Mouse (Mus musculus) gastrocnemius, postnatal 14 days (tissue): ENCODE measurements around the gene Sec23a. TPM values are rescaled to one million over a fixed set of nuclear protein-coding genes. Genes with fewer than 3 reads are reported as not detected.

Source experiments
- total RNA-seq, 2 experiments: library from RNA; stranded (reverse); gene quantifications; 2 replicates each; pipeline ENCODE4 v1.2.3; 2021

The Sec23a gene
- total RNA-seq, 2 experiments from 2014 or later = 42.9 to 43.4 TPM

Other genes with a start within 250 kb of the Sec23a start
- gene Gemin2, start 1.4 kb upstream of the Sec23a start, total RNA-seq = 1 to 10 TPM; 4.6 to 5.1 TPM
- 10 to 100 TPM; 29.9 to 33.7 TPM for gene Trappc6b, start 49.5 kb upstream of the Sec23a start, total RNA-seq
- 10 to 100 TPM; 14.9 to 18.2 TPM for gene Pnn, start 54.9 kb upstream of the Sec23a start, total RNA-seq
- gene Mia2, start 83.8 kb upstream of the Sec23a start, total RNA-seq = 10 to 100 TPM; 62.5 to 69.8 TPM
- 1 to 10 TPM; 4.3 to 5.2 TPM for gene Fbxo33, start 207.7 kb upstream of the Sec23a start, total RNA-seq